Mouse (Mus musculus) kidney, adult 9 months (tissue): ENCODE measurements around the gene Gpr161.
A peak's percentile ranks its signal among the peaks of the same experiment; 100 is the strongest.
"Not testable (repeated sequence)": the region's sequence is repeated elsewhere in the genome, so short reads cannot be mapped to it uniquely, and the experiment has no call there.

Experiments
- DNase-seq: peaks from one replicate; pipeline ENCODE4 v3.0.0; 2022

Gpr161 gene

DNA sequence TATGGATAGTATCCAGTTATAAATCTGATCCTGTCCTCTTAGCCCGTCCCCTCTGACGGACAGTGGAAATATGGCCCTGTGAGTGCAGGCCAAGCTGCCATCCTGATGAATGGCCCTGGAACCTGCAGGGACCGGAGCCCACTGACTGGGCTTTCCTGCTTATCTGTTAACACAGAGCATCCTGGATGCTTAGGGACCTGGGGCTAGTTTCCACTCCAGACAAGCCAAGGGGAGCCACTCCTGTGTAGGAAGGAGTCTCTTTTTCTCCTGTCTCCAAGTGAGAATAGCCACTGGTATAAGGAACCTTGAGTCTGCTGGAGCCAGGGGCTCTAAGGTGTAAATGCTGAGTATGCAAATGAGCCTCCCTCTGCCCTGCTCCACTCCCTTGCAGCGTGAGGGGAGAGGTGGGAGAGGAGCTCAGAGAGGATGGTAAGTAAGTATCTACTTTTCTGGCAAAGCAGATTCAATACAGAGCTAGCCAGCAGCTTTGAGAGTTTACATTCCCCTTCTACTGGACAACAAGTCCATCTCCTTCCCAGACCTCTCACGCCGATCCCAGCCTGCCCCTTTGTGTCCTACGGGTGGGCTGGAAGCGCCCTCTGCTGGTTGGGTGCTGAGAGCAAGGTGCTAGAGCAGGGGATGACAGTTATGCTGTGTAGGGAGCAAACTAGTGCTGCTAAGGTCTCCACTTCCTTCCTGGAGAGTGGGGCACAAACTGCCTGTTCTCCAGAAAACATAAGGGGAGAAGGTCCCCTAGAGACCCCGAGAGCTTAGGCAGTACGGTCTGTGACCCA lies 24.7 kb downstream of the Gpr161 start:
- peak; percentile 74 for DNase-seq

DNA sequence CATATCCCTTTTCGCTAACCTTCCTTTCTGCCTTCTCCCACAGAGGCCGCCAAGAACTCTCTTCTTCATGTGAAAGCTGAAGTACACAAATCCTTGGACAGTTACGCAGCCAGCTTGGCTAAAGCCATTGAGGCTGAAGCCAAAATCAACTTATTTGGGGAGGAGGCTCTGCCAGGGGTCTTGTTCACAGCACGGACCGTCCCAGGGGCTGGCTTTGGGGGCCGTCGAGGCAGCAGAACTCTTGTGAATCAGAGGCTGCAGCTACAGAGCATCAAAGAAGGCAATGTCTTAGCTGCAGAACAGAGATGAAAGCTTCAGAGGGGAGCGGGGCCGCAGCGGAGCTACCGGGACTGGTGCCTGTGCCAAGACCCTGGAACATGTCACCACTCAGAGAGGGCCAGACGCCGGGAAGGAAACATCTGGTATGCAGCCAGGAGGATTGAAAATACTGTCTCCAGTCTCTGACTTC lies 25.8 kb downstream of the Gpr161 start:
- DNase-seq = no peak

DNA sequence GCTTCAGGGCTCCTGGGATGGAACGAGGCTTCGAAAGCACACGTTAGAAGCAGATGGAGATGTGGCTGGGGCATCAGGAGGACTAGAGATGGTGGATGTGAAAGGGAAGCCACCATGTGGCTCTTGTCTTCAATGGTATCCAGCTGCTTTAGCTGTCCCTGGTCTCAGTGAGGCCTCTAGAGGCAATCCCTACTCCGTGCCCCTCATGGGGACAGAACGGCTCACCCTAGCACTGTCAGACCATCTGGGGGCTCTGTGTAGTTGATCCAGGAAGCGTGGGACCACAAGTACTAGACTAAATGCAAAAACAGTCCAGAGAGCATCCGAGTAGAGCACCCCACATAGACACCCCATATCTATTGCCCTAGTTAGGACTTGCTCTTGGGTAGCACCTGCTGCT lies 26.3 kb downstream of the Gpr161 start:
- no peak for DNase-seq

DNA sequence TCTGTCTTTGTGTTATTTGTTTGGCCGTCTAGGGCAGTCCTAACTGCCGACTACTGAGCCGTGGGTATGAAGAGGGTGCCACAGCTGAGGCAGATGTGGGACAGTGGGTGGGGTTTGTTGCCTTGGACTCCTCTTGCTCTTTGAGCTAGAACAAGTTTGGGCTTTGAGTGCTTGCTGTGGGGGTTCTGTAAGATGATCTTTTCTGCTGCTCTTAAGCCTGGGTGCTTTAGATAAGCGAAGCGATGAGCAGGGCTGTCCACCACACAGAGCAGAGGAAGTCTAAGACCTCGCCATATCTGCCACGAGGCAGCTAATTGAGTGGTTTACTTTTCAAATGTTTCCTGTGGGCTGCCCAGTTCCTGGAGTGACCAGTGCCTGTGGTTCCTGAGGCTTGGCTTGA lies 27.3 kb downstream of the Gpr161 start:
- no peak for DNase-seq

DNA sequence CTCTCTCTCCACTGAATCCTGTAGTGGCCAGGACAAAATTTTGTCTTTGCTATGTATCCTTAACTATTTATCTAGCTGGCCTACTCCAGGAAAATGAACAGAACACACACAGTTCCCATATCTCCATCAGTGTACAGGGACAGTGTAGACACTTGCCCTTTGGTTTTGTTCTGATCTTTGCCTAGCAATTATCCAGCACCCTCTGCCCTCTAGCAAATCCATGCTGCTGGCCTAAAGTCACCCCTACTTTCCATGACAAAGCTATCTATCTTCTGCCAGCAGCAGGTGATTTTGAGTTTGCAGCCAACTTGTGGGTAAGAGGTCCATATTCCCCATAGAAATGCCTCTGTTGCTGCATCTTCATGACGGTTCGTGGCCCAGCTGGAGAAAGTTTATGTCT lies 31.8 kb downstream of the Gpr161 start:
- DNase-seq = no peak

DNA sequence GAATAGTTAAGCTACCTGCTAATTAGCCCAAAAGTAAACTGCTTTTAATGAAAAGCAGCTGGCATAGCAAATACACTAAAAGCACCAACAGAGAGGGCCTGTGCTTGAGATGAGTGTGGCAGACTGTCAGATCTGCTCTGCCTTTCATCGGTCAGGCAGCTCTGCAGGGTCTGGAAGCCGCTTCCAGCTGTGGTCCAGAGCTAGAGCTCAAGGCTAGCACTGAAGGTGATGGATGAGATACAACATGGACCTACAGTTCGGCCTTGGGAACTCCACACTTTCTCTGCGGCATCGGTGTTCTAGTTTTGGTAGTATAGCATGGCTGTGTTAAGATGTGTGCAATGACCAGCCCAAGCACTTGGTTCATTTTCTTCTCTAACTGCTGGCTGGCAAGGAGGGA lies 32.2 kb downstream of the Gpr161 start:
- DNase-seq = no peak

DNA sequence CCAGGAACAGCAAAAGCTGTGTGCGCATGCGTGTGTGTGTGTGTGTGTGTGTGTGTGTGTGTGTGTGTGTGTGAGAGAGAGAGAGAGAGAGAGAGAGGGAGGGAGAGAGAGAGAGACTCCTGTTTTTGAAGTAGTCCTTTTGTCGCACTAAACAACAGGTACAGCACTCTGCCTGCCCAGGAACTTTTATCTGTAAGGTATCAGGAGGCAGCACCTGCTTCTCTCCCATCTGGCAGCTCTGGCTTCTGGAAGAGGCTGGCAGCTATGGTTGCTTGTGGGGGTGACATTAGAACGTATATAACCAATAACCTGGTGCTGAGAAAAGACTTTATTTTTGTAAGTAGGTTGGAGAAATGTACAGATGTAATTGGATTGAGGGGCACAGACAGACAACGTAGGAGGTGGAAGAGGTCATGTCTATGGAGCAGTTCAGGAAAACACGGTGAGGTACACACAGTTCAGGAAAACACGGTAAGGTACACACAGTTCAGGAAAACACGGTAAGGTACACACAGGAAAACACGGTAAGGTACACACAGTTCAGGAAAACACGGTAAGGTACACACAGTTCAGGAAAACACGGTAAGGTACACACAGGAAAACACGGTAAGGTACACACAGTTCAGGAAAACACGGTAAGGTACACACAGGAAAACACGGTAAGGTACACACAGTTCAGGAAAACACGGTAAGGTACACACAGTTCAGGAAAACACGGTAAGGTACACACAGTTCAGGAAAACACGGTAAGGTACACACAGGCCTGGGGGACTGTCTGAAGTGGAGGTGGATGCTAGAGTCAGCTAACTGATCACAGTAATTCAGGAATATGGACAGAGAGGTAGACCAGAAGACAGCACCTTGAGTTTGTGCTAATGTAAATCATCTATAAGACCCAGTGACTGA lies 33.0 kb downstream of the Gpr161 start:
- not testable (repeated sequence) for DNase-seq

DNA sequence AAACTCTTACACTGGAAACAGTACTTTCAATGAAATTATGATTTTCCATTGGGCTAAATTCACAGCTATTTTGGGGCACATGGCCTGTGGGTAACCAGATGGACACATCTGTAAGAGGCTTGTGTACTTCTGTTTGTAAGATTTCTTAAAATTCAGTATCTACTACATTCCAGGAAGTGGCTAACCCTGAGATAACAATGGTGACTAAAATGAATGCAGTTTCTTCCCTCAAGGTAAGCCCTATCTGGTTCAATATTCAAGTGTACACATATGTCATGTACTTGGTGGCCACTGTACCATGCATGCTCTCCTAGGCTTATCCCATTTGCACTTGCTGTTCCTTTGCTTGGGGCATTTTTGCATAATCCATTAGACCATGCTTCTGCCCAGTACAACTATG lies 35.3 kb downstream of the Gpr161 start:
- no peak for DNase-seq

DNA sequence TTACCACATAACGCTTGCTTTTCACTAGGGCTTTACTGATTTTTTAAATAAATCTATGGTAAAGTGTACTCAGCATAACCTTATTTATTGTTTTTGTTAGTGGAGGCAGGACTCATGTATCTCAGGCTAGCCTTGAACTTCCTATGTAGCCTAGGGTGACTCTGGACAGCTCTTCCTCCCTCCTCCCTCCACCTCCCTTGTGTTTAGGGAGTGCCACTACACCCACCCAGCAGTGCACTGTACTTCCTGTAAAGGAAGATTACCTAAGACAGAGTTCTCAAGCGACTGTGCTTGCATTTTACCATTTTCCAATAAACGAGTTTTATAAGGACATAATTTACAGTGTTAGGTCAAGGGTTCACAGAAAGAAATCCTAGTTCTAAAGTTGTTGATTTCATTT lies 37.2 kb downstream of the Gpr161 start:
- no peak for DNase-seq

DNA sequence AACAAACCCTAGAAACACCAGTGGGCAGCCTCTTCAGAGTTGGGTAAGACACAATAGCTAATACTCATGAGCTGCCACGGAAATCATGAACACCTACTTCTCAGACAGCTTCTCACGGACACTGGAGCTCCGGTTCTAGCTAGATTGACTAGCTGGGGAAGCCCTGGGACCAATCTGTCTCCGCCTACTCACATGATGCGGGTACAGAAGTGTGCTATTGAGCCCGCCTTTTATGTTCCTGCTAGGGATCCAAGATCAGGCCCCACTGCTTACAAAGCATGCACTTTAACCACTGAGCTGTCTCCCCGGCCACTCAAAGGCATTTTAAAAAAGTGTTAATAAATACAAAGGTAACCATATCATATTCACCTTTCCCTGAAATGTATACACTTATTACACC lies 46.5 kb downstream of the Gpr161 start:
- peak; percentile 36 for DNase-seq

DNA sequence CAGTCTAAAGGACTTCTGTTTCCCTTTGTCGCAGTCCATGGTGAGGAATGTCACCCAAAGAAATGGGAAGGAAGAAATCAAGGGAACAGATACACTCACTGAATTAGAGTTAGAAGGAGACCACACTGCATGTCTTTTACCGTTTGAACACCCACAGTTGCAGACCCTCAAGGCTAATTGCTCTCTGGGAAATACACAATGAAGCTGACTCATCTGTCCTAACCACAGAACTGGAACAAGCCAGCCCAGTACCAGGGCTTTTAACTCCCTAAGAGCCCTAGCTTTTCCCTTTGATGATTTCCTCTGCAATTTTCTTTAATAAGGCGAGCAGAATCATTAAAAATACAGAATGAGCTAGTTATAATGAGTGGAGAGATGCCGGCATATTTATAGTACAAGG lies 48.9 kb downstream of the Gpr161 start:
- no peak for DNase-seq

DNA sequence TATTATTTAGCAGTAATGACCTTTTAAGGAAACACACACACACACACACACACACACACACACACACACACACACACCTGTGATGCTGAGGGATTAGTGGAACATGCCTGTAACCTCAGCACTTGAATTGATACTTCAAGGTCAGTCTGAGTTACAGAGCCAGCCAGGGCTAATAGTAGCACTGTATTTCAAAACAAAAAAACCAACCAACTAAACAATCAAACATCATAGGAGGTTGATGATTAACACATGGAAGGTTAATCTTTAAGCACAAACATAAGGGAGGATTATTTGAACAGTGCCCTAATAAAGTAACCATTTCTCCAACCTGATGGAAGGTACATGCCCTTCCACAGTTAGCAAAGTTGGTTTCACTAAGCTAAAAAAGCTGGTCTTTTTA lies 53.0 kb downstream of the Gpr161 start:
- peak; percentile 73 for DNase-seq

DNA sequence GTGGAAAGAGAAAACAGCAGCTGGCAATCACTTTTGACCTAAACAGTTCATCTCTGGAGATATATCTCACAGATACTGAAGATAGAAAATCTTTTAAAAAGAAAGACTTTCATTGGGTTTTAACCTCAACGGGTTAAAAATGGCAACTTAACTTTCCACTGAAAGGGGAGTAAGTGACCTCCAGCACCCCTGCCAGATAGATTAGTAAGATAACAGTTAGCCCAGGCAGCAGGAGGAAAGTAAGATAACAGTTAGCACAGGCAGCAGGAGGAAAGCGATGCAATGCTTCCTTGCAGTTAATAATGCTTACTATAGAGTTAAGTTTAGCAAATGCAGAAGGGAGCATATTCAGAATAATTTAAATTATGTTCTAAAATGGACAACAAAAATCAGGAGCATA lies 60.8 kb downstream of the Gpr161 start:
- DNase-seq = no peak

DNA sequence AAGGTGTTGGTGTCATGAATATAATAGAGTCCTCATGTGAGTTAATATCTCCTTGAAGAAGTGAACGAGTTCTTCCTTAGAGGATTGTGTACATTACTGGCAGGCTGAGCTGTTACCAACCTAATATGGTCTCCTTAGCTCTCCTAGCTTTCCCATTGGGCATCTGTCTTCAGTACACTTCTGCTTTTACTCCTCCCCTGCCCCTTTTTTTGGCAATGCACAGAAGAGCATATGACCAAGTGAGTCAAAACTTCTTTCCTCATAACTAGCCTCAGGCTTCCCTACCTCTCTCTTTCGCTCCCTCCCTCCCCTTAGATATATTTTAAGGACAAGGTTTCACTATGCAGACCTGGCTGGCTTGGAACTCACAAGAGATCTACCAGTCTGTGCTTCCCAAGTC lies 67.7 kb downstream of the Gpr161 start:
- DNase-seq = no peak

DNA sequence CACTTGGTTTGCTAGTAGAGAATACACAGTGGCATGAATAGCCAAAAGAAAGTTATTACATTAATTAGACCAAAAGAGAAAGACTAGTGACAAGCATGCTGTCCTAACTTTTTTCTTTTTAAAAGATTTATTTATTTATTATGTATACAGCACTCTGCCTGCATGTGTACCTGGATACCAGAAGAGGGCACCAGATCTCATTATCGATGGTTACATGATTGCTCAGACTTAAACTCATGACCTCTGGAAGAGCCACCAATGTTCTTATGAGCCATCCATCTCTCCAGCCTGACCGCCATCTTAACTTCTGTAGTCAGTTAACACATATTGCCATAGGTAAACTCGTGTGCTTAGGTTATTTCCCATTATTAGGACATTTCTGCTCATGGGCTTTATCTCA lies 69.5 kb downstream of the Gpr161 start:
- no peak for DNase-seq

DNA sequence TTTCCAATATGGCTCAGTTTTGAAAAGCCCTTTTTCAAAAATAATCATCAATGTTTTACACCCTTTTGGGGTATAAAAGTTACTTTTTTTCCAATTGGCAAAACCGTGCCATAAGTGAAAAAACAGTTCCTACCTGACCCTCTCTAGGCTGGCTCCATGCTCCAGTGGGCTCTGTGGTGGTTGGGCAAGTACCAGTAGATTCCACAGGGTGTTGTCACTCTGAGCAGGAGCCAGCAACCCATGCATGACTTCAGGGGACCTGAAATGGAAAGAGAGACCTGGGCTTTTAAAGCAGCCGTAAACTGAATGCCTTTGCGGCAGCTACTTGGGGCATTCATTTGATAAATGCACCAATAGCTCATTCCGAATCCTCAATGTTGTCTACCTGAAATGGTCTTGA lies 75.4 kb downstream of the Gpr161 start:
- DNase-seq = no peak

DNA sequence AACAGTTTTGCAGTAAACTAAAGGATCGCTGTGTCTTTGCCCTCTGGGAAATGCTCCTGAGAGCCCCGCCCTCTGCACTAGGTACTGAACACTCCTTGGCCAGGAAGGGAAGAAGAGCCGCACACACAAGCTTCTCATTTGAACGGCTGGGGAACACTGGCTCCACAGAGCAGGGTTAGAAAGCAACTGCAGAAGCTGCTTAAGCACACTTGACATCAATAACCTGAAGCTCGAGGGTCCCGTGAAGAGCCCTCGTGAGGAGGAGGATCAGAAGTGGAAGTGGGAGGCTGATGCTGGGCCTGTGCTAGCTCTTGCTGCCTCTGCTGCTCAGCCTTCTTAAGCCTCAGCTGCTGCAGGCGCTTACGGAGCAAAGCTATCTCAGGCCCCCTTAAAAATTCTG lies 78.2 kb downstream of the Gpr161 start:
- DNase-seq = no peak
